In genomic region chrX:13494892-13495703, GRCm38 (mm10) we compare ENCODE assay signal across 14 mouse cellular contexts. TPM values are rescaled to one million over a fixed set of nuclear protein-coding genes. Genes with fewer than 3 reads are reported as not detected.
DNase-seq lines count a peak whose midpoint lies in the region; ATAC-seq and TF ChIP-seq lines count a peak whose summit lies in the region.
"Had no signal": no experiment of that assay in that cellular context is flagged by ENCODE, and none has a peak within 500 bp of the region (broad histone marks: within the 10 kb centered on the region; RNA-seq: fewer than 3 reads in every experiment).

No protein-coding gene starts in this region.

- H3K9ac ChIP-seq in MEL (ENCODE audit: control insufficient read depth, low read depth, low read length, poor library complexity, severe bottlenecking): peak overlapping the region; percentile 7
- H3K9ac ChIP-seq in liver, embryonic 14.5 days (replicated peaks): peak overlapping the region; percentile 27; the same call in 1 of the 2 replicates
- H3K9ac ChIP-seq: limb, embryonic 12.5 days had no signal

- WGBS in liver, embryonic 14.5 days (ENCODE audit: insufficient replicate concordance): 51% methylated on average over 8 of the region's 8 CpGs

- H3K4me2 ChIP-seq in liver, embryonic 14.5 days (ENCODE audit: low read depth): peak overlapping the region; percentile 24
- H3K4me2 ChIP-seq: limb, embryonic 12.5 days had no signal

- H3K4me1 ChIP-seq in MEL (ENCODE audit: control insufficient read depth in 1 of 2, insufficient read depth in 2 of 2, low read length in 2 of 2): peaks cover 28 to 35% of the 10 kb centered on the region in 2 experiments
- H3K4me1 ChIP-seq in liver, embryonic 14.5 days (replicated peaks; ENCODE audit: control insufficient read depth in 2 of 2, insufficient read depth in 2 of 2, low read length in 1 of 2): peaks cover 13 to 29% of the 10 kb centered on the region in 2 experiments
- H3K4me1 ChIP-seq: limb, embryonic 12.5 days had no signal

- ATAC-seq in erythroblast, adult 5-6 weeks (replicated peaks; ENCODE audit: low FRiP score, poor library complexity, severe bottlenecking): peak; percentile 76
- ATAC-seq in liver, embryonic 14.5 days (ENCODE audit: insufficient read depth): peak; percentile 88

- DNase-seq in gastrocnemius, adult 2 months: peak; percentile 63
- no peak for DNase-seq in gastrocnemius, postnatal 10 days
- peak; percentile 72 for DNase-seq in MEL (ENCODE audit: low read depth, low spot score)
- DNase-seq in liver, embryonic 14.5 days (ENCODE audit: low read depth in 3 of 3, low spot score in 3 of 3): peak; percentile 16 to 27 (median 19)
- no peak for DNase-seq in thymus, postnatal 10 days (ENCODE audit: low spot score in 2 of 2)
- DNase-seq in urinary bladder, postnatal 10 days (ENCODE audit: low spot score): no peak
- DNase-seq in thymus, postnatal 4 days: no peak
- DNase-seq: cerebellum, adult 11 months; layer of hippocampus, adult 9-11 months; thymus, postnatal 14 days had no signal

- intact Hi-C loops in gastrocnemius, adult 2 months (cut with DNase I): no loop called here

- H3K27ac ChIP-seq in gastrocnemius, adult 2 months: peak overlapping the region; percentile 69
- H3K27ac ChIP-seq in MEL (ENCODE audit: control insufficient read depth, low read depth, low read length): peak overlapping the region; percentile 40
- H3K27ac ChIP-seq in liver, embryonic 14.5 days: peak overlapping the region; percentile 39
- H3K27ac ChIP-seq: kidney, postnatal 0 days; limb, embryonic 12.5 days had no signal

- no peaks in the 10 kb centered on the region for H3K27me3 ChIP-seq in MEL (ENCODE audit: control insufficient read depth in 1 of 2, insufficient read depth in 2 of 2, low read length in 2 of 2)
- H3K27me3 ChIP-seq in liver, embryonic 14.5 days (ENCODE audit: control insufficient read depth, insufficient read depth, low read length): no peaks in the 10 kb centered on the region

- H3K36me3 ChIP-seq in MEL (ENCODE audit: control insufficient read depth in 1 of 2, insufficient read depth in 2 of 2, low read length in 2 of 2): peaks cover 0 to 26% of the 10 kb centered on the region in 2 experiments; a peak in 2 of 4 replicates
- no peaks in the 10 kb centered on the region for H3K36me3 ChIP-seq in liver, embryonic 14.5 days (replicated peaks; ENCODE audit: control insufficient read depth, insufficient read depth, low read depth)
- H3K36me3 ChIP-seq: limb, embryonic 12.5 days had no signal

- TF ChIP-seq RAD21 in MEL (IDR thresholded peaks at IDR 0.05; ENCODE audit: low read depth, low read length): no peak

- no peak for TF ChIP-seq CTCF in gastrocnemius, adult 2 months (IDR thresholded peaks at IDR 0.05)
- no peak for TF ChIP-seq CTCF in MEL (IDR thresholded peaks at IDR 0.05 in 2 of 3, conservative IDR thresholded peaks at IDR 0.05 in 1 of 3; ENCODE audit: control insufficient read depth in 1 of 3, insufficient read depth in 1 of 3, low read depth in 2 of 3, low read length in 3 of 3, poor library complexity in 1 of 3, severe bottlenecking in 1 of 3)
- TF ChIP-seq CTCF in liver, embryonic 14.5 days (IDR thresholded peaks at IDR 0.05; ENCODE audit: low read depth): no peak

- H3K4me3 ChIP-seq in gastrocnemius, adult 2 months: peak overlapping the region; percentile 4
- H3K4me3 ChIP-seq in MEL (ENCODE audit: control insufficient read depth in 1 of 2, insufficient read depth in 1 of 2, low read depth in 2 of 2, low read length in 2 of 2): no peak overlapping the region; a peak in 1 of 4 replicates
- no peak overlapping the region for H3K4me3 ChIP-seq in liver, embryonic 14.5 days (ENCODE audit: insufficient read depth in 1 of 2, low read depth in 2 of 2, low read length in 2 of 2)
- H3K4me3 ChIP-seq: limb, embryonic 12.5 days; megakaryocyte, embryonic 14.5 days had no signal

- H3K9me3 ChIP-seq in MEL (replicated peaks; ENCODE audit: insufficient read depth, low read length): no peaks in the 10 kb centered on the region
- H3K9me3 ChIP-seq in liver, embryonic 14.5 days (ENCODE audit: control insufficient read depth, low read length): no peaks in the 10 kb centered on the region
- H3K9me3 ChIP-seq: limb, embryonic 12.5 days; megakaryocyte, embryonic 14.5 days had no signal

- no peak for TF ChIP-seq POLR2A in MEL (IDR thresholded peaks at IDR 0.05; ENCODE audit: control insufficient read depth in 1 of 2, insufficient read depth in 1 of 2, low read depth in 1 of 2, low read length in 2 of 2, poor library complexity in 1 of 2)

- no peaks in the 10 kb centered on the region for H3K79me2 ChIP-seq in MEL (ENCODE audit: control insufficient read depth, insufficient read depth, low read length, poor library complexity)

- peak; percentile 83 to 84 for TF ChIP-seq EP300 in MEL (IDR thresholded peaks at IDR 0.05; ENCODE audit: low read depth in 1 of 2, low read length in 2 of 2)
- TF ChIP-seq EP300 in liver, embryonic 14.5 days (IDR thresholded peaks at IDR 0.05; ENCODE audit: low read depth): peak; percentile 46

TF ChIP-seq in MEL, 35 proteins besides CTCF, POLR2A, EP300 and RAD21:
- TF ChIP-seq ZMIZ1 (IDR thresholded peaks at IDR 0.05; ENCODE audit: low read depth, low read length): 0 out of 2 replicates have a peak, but pooled peaks have one; percentile 41
- TF ChIP-seq SIN3A (IDR thresholded peaks at IDR 0.05; ENCODE audit: low read length): peak; percentile 52
- TF ChIP-seq SMC3 (IDR thresholded peaks at IDR 0.05; ENCODE audit: low read depth, low read length): peak; percentile 2; the same call in 1 of the 2 replicates
- peak; percentile 87 for TF ChIP-seq GATA1 (IDR thresholded peaks at IDR 0.05; ENCODE audit: low read depth, low read length)
- TF ChIP-seq ZC3H11A (IDR thresholded peaks at IDR 0.05; ENCODE audit: low read depth, low read length): no peak
- peak; percentile 49 for TF ChIP-seq RCOR1 (IDR thresholded peaks at IDR 0.05; ENCODE audit: low read depth, low read length)
- 0 out of 2 replicates have a peak, but pooled peaks have one; percentile 28 for TF ChIP-seq MAFK (IDR thresholded peaks at IDR 0.05; ENCODE audit: borderline replicate concordance, low read depth, low read length)
- TF ChIP-seq ETS1 (IDR thresholded peaks at IDR 0.05; ENCODE audit: low read depth, low read length): peak; percentile 67; the same call in 1 of the 2 replicates
- peak; percentile 86 for TF ChIP-seq TCF12 (IDR thresholded peaks at IDR 0.05; ENCODE audit: low read depth, low read length)
- TF ChIP-seq UBTF (IDR thresholded peaks at IDR 0.05; ENCODE audit: borderline replicate concordance, insufficient read depth, low read depth, low read length): no peak
- TF ChIP-seq NELFE (IDR thresholded peaks at IDR 0.05; ENCODE audit: low read depth, low read length): no peak
- TF ChIP-seq KAT2A (conservative IDR thresholded peaks at IDR 0.05; ENCODE audit: low read depth, low read length): no peak
- TF ChIP-seq MEF2A (IDR thresholded peaks at IDR 0.05; ENCODE audit: extremely low read depth, insufficient replicate concordance, low read depth, low read length, poor library complexity, severe bottlenecking): no peak
- peak; percentile 26 for TF ChIP-seq TAL1 (IDR thresholded peaks at IDR 0.05; ENCODE audit: low read length)
- 0 out of 2 replicates have a peak, but pooled peaks have one; percentile 5 for TF ChIP-seq HCFC1 (IDR thresholded peaks at IDR 0.05; ENCODE audit: low read depth, low read length)
- TF ChIP-seq MXI1 (IDR thresholded peaks at IDR 0.05; ENCODE audit: low read depth, low read length): 0 out of 2 replicates have a peak, but pooled peaks have one; percentile 39
- TF ChIP-seq MAZ (IDR thresholded peaks at IDR 0.05; ENCODE audit: low read depth, low read length): 0 out of 2 replicates have a peak, but pooled peaks have one; percentile 28
- no peak for TF ChIP-seq MYB (IDR thresholded peaks at IDR 0.05; ENCODE audit: low read depth, low read length)

RNA-seq across cellular contexts. Expression of gene Nyx, which starts 29.2 kb away (rescaled TPM):
- total RNA-seq in gastrocnemius, adult 2 months (2021): under 1 TPM in 1 of 2 experiments, not detected in 1; 0.03 TPM
- total RNA-seq in gastrocnemius, postnatal 10 days (2021): under 1 TPM; 0.07 to 0.16 TPM
- total RNA-seq in MEL (2012; rRNA removed): 0.13 and 0.31 TPM in 2 replicates
- polyA plus RNA-seq in MEL (2012; ENCODE audit: insufficient read depth in 1 of 2, insufficient read length in 2 of 2, low read depth in 1 of 2, low replicate concordance in 2 of 2, missing spikeins in 1 of 2): under 1 TPM in 1 of 2 experiments, not detected in 1; 0.11 TPM
- not detected in 2 replicates for total RNA-seq in erythroblast, adult 5-6 weeks (2015; ENCODE audit: low replicate concordance)
- 0.09 and 0.28 TPM in 2 replicates for total RNA-seq in erythroblast, adult 5-6 weeks (2017; ENCODE audit: low replicate concordance)
- 0.02 TPM in 2 replicates for polyA plus RNA-seq in liver, embryonic 14.5 days (2012; rRNA removed)
- polyA plus RNA-seq in liver, embryonic 14.5 days (2014; fragmentation: Nextera tagmentation; extraction: Ambion mirVana): not detected in 2 replicates

Comparison
In these comparisons a context has a peak if more than half of its experiments do, and no peak if none do; other contexts are left out.
1. DNase-seq: peak in gastrocnemius, adult 2 months (single experiment), MEL (single experiment) and liver, embryonic 14.5 days (3 of 3); none in gastrocnemius, postnatal 10 days (single experiment), thymus, postnatal 10 days (0 of 2), urinary bladder, postnatal 10 days (single experiment) and thymus, postnatal 4 days (single experiment).
2. Peak in every context shown above with its lines, with median percentiles within 50 percentile points of each other: H3K27ac ChIP-seq.